Mouse (Mus musculus) lung, postnatal 10 days (tissue): ENCODE measurements around the gene Slc5a4b.

Source experiments
- DNase-seq: peaks from one replicate; pipeline ENCODE4 v3.0.0; 2021

Gene Slc5a4b

GRCm38 (mm10) chr10:76036962-76037361 is 73.8 kb downstream of the Slc5a4b start:
- DNase-seq, result no peak

- DNase-seq, result no peak
Observed at GRCm38 (mm10) chr10:76035277-76035676, 75.5 kb downstream of the Slc5a4b start.

GRCm38 (mm10) chr10:76034001-76034600 is 76.7 kb downstream of the Slc5a4b start:
- no peak for DNase-seq

GRCm38 (mm10) chr10:76033119-76033455 is 77.7 kb downstream of the Slc5a4b start:
- no peak for DNase-seq

GRCm38 (mm10) chr10:76032402-76033118 is 78.2 kb downstream of the Slc5a4b start, which contains the start of gene Zfp280b:
Gene Zfp280b (plus strand): TSS chr10:76032650.
- DNase-seq, result peak; percentile 98

- peak; percentile 27 for DNase-seq
Observed at GRCm38 (mm10) chr10:76031511-76032401, 79.0 kb downstream of the Slc5a4b start.

GRCm38 (mm10) chr10:76030496-76030895 is 80.3 kb downstream of the Slc5a4b start:
- peak; percentile 19 for DNase-seq

GRCm38 (mm10) chr10:76029276-76029675 is 81.5 kb downstream of the Slc5a4b start:
- DNase-seq, result no peak

- no peak for DNase-seq
Observed at GRCm38 (mm10) chr10:76028396-76028795, 82.4 kb downstream of the Slc5a4b start.

- DNase-seq, result no peak
Observed at GRCm38 (mm10) chr10:76028016-76028366, 82.8 kb downstream of the Slc5a4b start.

GRCm38 (mm10) chr10:76027127-76028015 is 83.4 kb downstream of the Slc5a4b start:
- DNase-seq, result no peak

- DNase-seq, result no peak
Observed at GRCm38 (mm10) chr10:76025470-76026190, 85.1 kb downstream of the Slc5a4b start.

- DNase-seq, result no peak
Observed at GRCm38 (mm10) chr10:76023921-76024320, 86.8 kb downstream of the Slc5a4b start.

- DNase-seq, result no peak
Observed at GRCm38 (mm10) chr10:76021728-76022127, 89.0 kb downstream of the Slc5a4b start.

GRCm38 (mm10) chr10:76016886-76017285 is 93.9 kb downstream of the Slc5a4b start:
- no peak for DNase-seq

GRCm38 (mm10) chr10:76012922-76013321 is 97.8 kb downstream of the Slc5a4b start:
- DNase-seq, result no peak

- DNase-seq, result no peak
Observed at GRCm38 (mm10) chr10:76009812-76010211, 100.9 kb downstream of the Slc5a4b start.
